Mouse (Mus musculus): Measurements from ENCODE around the gene Tmem233. TPM values are rescaled to one million over a fixed set of nuclear protein-coding genes. Genes with fewer than 3 reads are reported as not detected.

Gene Tmem233
- polyA plus RNA-seq, 1 experiment from 2014 or later: not detected

DNA sequence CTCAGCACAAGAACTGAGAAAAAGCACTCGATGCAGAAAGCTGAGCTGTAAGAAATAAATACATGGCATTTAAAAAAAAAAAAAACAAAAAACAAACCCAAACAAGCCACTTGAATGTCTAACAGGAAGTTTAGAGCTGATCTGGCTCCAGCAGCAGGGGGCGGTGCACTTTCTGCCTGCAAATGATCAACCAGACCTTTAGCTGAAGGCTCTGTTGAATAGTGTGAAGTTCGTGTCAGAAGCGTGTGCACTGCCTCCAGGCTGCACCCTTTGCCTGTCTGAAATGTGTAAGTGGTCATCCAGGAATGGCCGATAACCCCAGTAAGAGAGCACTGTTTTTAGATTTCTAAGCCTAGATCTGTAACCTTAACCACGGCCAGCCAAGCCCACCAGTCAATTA lies 64.3 kb downstream of the Tmem233 start:
- in situ Hi-C loops (cut with MboI; ENCODE audit: low pct_unique_long_range_greater_than_20kb): loop anchor here (10.0 kb wide), 1 partner anchor 1346 kb away; no protein-coding TSS in a partner anchor
- DNase-seq (ENCODE audit: low read depth, low spot score) (no peak), ATAC-seq (peak; percentile 58)
- TF ChIP-seq CTCF (IDR thresholded peaks at IDR 0.05): no peak
- POLR2A ChIA-PET: no interaction called here
- CTCF ChIA-PET: interaction anchor here (0.8 to 4.8 kb wide), 4 partner anchors 12 to 228 kb away, joined by 3 to 26 read pairs (median 4); no protein-coding TSS in a partner anchor
- H3K27me3 ChIP-seq: no peaks in the 10 kb centered on the region

DNA sequence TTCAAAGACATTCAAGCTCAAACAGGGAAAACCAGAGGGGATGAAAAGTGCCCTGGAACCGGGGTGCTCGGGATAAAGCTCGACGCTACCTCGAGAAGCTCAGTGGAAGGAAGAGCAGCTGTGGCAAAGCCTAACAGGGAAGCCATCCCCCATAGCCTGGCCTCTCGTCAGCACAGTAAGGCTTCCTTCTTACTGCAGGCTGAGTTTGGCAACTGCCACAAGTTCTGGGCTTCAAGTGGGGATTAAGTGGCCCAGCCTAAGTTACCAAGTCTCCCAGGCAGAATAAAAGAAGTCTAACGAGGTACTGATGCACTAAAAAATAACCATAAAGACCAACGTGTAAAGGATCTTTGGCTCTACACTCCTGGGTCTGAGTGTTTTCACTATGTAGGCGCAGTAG lies 64.8 kb downstream of the Tmem233 start:
- ATAC-seq: no peak
- H3K27me3 ChIP-seq: no peaks in the 10 kb centered on the region
- in situ Hi-C loops (cut with MboI; ENCODE audit: low pct_unique_long_range_greater_than_20kb): loop anchor here (10.0 kb wide), 1 partner anchor 1347 kb away; no protein-coding TSS in a partner anchor
- no peak for DNase-seq (ENCODE audit: low read depth, low spot score)
- CTCF ChIA-PET: interaction anchor here (4.8 kb wide), 1 partner anchor 11 kb away, joined by 26 read pairs; no protein-coding TSS in a partner anchor
- no peak for TF ChIP-seq CTCF (IDR thresholded peaks at IDR 0.05)
- POLR2A ChIA-PET: interaction anchor here (1.5 kb wide), 1 partner anchor 40 kb away, joined by 3 read pairs; no protein-coding TSS in a partner anchor

DNA sequence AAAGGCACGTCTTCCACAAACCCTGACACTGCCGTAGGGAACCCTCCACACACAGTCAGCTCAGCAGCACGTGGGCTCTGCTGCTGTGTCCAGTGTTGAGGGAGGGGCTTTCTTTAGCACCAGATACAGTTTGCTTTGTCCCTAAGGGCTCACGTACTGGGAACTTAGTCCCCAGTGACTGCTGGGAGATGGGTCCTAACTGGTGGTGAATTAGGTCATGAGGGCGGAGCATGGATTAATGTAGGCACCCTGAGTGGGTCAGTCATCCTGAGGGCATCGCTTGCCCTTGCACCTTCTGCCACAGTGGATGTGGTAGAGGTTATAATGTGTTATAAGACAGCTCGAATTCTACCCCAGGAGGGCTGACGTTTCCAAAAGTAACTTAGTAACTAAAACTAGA lies 65.7 kb downstream of the Tmem233 start:
- ChIA-PET CTCF (interaction anchor here (4.8 kb wide), 1 partner anchor 10 kb away, joined by 26 read pairs; no protein-coding TSS in a partner anchor), POLR2A (interaction anchor here (1.5 kb wide), 1 partner anchor 39 kb away, joined by 3 read pairs; no protein-coding TSS in a partner anchor)
- ATAC-seq: no peak
- TF ChIP-seq CTCF (IDR thresholded peaks at IDR 0.05): no peak
- DNase-seq (ENCODE audit: low read depth, low spot score): no peak
- in situ Hi-C loops (cut with MboI; ENCODE audit: low pct_unique_long_range_greater_than_20kb): loop anchor here (10.0 kb wide), 1 partner anchor 1347 kb away; no protein-coding TSS in a partner anchor
- H3K27me3 ChIP-seq: no peaks in the 10 kb centered on the region

DNA sequence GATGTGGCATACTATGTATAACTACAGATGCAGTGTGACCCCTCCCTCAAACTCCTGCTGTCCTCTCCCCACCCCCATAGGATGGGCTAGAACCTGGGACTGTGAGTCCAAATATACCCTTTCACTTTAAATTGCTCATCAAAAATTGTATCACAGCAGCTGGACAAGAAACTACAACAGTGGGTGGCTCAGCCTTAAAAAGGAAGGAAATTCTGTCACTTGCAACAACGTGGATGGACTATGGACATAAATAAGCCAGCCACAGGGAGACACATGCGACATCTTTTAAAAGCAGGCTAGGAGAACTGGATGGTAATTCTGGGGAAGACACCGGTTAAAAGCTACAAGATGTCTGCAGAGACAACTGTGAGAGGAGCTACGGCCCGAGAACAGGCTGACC lies 66.5 kb downstream of the Tmem233 start:
- TF ChIP-seq CTCF (IDR thresholded peaks at IDR 0.05): no peak
- POLR2A ChIA-PET: no interaction called here

DNA sequence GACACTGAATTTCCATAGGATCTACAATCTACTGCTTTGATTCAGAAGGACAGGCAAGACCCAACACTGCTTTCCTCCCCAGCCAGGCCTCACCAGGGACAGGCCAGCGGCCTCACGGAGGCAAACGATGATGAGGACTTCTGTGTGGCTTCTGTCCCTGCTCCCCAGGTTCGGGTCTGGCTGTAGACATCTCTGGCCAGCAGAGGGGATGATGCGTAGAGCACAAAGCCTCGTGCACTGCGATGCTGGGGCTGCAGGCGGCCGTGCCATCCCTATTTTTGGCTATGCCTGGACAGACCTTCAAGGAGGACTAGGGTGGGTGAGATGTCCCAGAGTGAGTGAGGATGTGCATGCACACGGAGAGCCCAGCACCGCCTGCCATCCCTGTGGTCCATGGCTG lies 68.8 kb downstream of the Tmem233 start:
- no peak for TF ChIP-seq CTCF (IDR thresholded peaks at IDR 0.05)
- POLR2A ChIA-PET: interaction anchor here (1.7 to 1.8 kb wide), 2 partner anchors 8 to 10 kb away, joined by 7 to 9 read pairs; partner anchors contain the start of gene Prkab1

More for the DNA sequence above, 66.5 kb downstream of the Tmem233 start:
- DNase-seq (ENCODE audit: low read depth, low spot score) (no peak), ATAC-seq (no peak)
- in situ Hi-C loops (cut with MboI; ENCODE audit: low pct_unique_long_range_greater_than_20kb): loop anchor here (10.0 kb wide), 1 partner anchor 1348 kb away; no protein-coding TSS in a partner anchor
- no peaks in the 10 kb centered on the region for H3K27me3 ChIP-seq
- CTCF ChIA-PET: interaction anchor here (4.8 kb wide), 1 partner anchor 10 kb away, joined by 26 read pairs; no protein-coding TSS in a partner anchor

DNA sequence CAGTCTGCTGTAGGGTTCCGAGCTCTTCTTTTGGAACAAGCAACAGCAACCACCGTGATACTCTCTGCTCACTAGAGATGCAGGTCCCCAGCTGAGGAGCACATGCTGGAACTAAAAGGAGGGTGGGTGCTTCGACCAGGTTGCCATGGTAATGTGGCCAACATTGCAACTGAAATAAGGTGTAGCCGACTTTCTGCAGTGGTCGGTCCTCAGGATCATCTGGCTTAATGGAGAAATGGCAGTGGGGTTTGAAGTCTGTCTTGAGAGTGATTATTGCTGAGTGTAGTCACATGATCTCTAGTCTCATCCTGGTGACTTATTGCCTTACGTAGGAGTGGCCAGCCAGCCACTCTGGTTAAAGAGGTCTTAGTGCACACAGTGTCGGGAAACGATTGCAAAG lies 69.2 kb downstream of the Tmem233 start:
- CTCF ChIA-PET: interaction anchor here (1.0 to 1.2 kb wide), 2 partner anchors 8 to 61 kb away, joined by 3 read pairs; no protein-coding TSS in a partner anchor
- POLR2A ChIA-PET: interaction anchor here (0.7 to 1.8 kb wide), 4 partner anchors 8 to 1011 kb away, joined by 3 to 9 read pairs (median 6); partner anchors contain the start of gene Prkab1
- ATAC-seq (no peak), DNase-seq (ENCODE audit: low read depth, low spot score) (no peak)
- no peak for TF ChIP-seq CTCF (IDR thresholded peaks at IDR 0.05)
- in situ Hi-C loops (cut with MboI; ENCODE audit: low pct_unique_long_range_greater_than_20kb): loop anchor here (10.0 kb wide), 1 partner anchor 1351 kb away; no protein-coding TSS in a partner anchor
- no peaks in the 10 kb centered on the region for H3K27me3 ChIP-seq

More for the DNA sequence above, 68.8 kb downstream of the Tmem233 start:
- no peaks in the 10 kb centered on the region for H3K27me3 ChIP-seq
- CTCF ChIA-PET: no interaction called here
- no peak for ATAC-seq
- in situ Hi-C loops (cut with MboI; ENCODE audit: low pct_unique_long_range_greater_than_20kb): loop anchor here (10.0 kb wide), 1 partner anchor 1351 kb away; no protein-coding TSS in a partner anchor
- DNase-seq (ENCODE audit: low read depth, low spot score): no peak

DNA sequence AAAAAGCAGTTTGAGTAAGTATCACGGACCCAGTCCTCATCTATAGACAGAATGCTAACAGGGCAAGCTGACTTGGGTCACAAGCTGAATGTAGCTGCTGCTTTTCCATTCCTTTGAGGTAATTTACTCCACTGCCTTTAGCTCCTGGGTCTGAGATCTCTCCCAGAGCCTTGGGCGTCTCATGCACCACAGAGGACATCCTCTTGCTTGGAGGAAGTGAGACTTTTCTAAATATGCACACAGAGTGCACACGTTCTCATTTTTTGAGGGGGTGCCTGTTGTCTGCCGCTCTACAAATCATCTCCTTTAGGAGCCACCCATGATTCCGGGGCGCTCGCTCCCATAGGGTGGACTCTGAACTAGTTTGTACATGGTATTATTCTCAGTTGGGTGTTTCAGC lies 70.5 kb downstream of the Tmem233 start:
- TF ChIP-seq CTCF (IDR thresholded peaks at IDR 0.05): no peak
- ATAC-seq (no peak), DNase-seq (ENCODE audit: low read depth, low spot score) (no peak)
- POLR2A ChIA-PET: interaction anchor here (1.7 to 1.8 kb wide), 2 partner anchors 9 to 11 kb away, joined by 7 to 9 read pairs; partner anchors contain the start of gene Prkab1
- CTCF ChIA-PET: interaction anchor here (0.9 to 1.2 kb wide), 3 partner anchors 20 to 60 kb away, joined by 3 read pairs; no protein-coding TSS in a partner anchor
- no peaks in the 10 kb centered on the region for H3K27me3 ChIP-seq
- in situ Hi-C loops (cut with MboI; ENCODE audit: low pct_unique_long_range_greater_than_20kb): loop anchor here (10.0 kb wide), 1 partner anchor 1352 kb away; no protein-coding TSS in a partner anchor

DNA sequence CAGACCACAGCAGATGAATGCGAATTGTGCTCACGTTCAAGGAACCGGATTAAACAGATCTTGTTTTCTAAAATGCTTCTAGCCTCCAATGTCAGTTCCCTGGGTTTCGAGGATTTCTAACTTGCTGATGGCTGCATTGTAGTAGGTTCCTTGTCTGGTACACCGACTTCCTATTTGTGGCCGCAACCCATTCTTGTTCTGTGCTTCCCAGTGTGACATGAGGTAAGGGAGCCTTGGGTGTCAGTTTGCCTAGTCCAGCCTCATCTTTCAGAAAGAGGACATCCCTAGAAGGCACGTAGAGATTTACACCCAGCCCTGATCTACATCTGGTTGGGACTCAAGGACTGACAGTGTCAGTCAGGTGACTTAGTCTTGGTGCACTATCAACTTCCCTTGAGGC lies 71.3 kb downstream of the Tmem233 start:
- H3K27me3 ChIP-seq: no peaks in the 10 kb centered on the region
- in situ Hi-C loops (cut with MboI; ENCODE audit: low pct_unique_long_range_greater_than_20kb): loop anchor here (10.0 kb wide), 1 partner anchor 1353 kb away; no protein-coding TSS in a partner anchor
- CTCF ChIA-PET: no interaction called here
- POLR2A ChIA-PET: no interaction called here
- ATAC-seq (no peak), DNase-seq (ENCODE audit: low read depth, low spot score) (no peak)
- TF ChIP-seq CTCF (IDR thresholded peaks at IDR 0.05): no peak

DNA sequence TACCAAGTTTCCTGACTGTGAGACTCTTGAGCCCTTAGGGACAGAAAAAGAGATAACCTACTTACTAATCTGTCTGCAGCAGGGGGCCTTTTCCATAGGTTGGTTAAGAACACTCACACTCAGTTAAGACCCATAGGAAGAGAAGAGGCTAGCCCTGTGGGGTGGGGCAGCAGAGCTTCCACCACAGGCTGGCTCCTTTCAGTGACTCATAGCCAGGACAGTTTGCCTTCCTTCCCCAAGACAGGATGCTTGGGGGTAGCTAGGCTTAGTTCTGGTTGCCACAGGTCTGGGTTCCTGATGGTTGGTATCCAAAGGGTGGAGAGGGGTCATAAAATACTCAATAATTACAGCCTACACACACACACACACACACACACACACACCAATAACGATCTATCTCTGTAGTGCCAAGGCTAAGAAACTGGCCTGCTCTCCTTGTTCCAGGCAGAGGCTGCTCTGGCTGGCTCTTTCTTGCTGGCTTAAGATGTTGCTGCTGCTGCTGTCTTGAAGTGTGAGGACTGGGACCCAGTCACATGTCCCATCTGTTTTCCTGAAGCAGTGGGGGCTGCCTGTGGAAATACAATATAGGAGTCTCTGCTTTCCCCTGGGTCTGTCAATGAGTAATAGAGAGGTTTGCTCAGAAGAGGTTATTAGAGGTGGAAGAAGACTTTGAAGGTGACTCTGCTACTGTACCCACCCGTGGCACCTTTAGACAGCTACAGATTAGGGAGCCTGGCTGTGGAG lies 73.0 kb downstream of the Tmem233 start:
- POLR2A ChIA-PET: interaction anchor here (0.8 to 1.4 kb wide), 2 partner anchors 13 kb away, joined by 4 to 13 read pairs; no protein-coding TSS in a partner anchor
- DNase-seq (ENCODE audit: low read depth, low spot score) (peak; percentile 54), ATAC-seq (peak; percentile 64)
- H3K27me3 ChIP-seq: no peaks in the 10 kb centered on the region
- TF ChIP-seq CTCF (IDR thresholded peaks at IDR 0.05): no peak
- in situ Hi-C loops (cut with MboI; ENCODE audit: low pct_unique_long_range_greater_than_20kb): loop anchor here (10.0 kb wide), 1 partner anchor 1355 kb away; no protein-coding TSS in a partner anchor
- CTCF ChIA-PET: interaction anchor here (3.3 to 6.1 kb wide), 2 partner anchors 7 to 13 kb away, joined by 13 to 26 read pairs; partner anchors contain the start of gene Prkab1
